Mouse (Mus musculus): Measurements from ENCODE around the gene Akap6.

GRCm38 (mm10) chr12:52944274-52944673 is 245.1 kb downstream of the Akap6 start:
- TF ChIP-seq CTCF (IDR thresholded peaks at IDR 0.05; ENCODE audit: low read depth) (no peak), EP300 (IDR thresholded peaks at IDR 0.05; ENCODE audit: low read depth) (no peak)
